Mouse (Mus musculus): ENCODE data around the gene Myo18a. TPM values are rescaled to one million over a fixed set of nuclear protein-coding genes. Genes with fewer than 3 reads are reported as not detected.

Gene Myo18a
- polyA plus RNA-seq, 1 experiment from 2014 or later, result 35.1 TPM

DNA sequence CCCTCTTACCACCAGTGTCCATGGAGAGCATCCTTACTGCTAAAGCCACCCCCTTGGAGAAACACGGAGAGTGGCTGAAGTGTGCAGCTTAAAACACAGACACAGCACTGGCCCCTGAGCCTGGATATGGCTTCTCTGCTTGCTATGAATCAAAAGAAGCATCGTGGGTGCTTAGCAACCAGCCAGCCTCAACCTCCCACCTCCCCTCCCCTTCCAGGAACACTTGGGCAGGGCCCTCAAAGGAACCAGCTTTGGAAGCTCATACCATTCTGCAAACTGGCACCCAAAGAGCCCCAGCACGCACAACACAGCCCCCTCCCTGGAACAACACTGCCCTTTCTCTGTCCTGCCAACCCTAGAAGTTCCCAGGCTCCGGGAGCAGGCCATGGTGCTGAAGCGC, 146.3 kb downstream of the Myo18a start:
- peaks cover 20% of the 10 kb centered on the region for H3K4me1 ChIP-seq (ENCODE audit: control insufficient read depth, insufficient read depth, low read depth, low read length)

DNA sequence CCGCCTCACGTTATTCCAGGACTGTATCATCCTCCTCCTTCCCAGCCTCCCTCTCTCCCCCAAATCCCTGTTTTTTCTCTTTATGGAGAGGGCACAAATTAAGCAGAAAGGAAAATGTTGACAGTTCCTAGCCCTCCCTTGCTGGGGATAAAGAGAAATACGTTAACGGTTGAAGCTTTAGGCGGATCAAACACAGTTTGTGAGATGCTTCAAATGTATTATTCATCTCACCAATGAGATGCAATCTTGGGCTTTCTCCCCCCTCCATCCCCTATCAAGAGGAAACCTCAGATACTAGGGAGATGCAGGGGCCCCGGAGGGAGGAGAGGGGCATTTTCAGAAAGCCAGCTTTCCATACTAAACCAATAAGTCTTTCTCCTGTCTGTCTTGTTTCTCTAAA, 146.7 kb downstream of the Myo18a start:
- Histone ChIP-seq H3K4me3 (ENCODE audit: low read length) (no peak overlapping the region), H3K4me2 (ENCODE audit: low read length) (no peak overlapping the region), H3K9me3 (ENCODE audit: control insufficient read depth, low read length) (no peaks in the 10 kb centered on the region), H3K9ac (ENCODE audit: low read depth, low read length) (no peak overlapping the region), H3K36me3 (ENCODE audit: control insufficient read depth, insufficient read depth, low read length) (no peaks in the 10 kb centered on the region), H3K27ac (ENCODE audit: low read depth, low read length) (no peak overlapping the region), H3K4me1 (ENCODE audit: control insufficient read depth, insufficient read depth, low read depth, low read length) (peaks cover 23% of the 10 kb centered on the region), H3K27me3 (replicated peaks; ENCODE audit: control insufficient read depth, insufficient read depth, low read length) (no peaks in the 10 kb centered on the region)
- 35% methylated on average over 6 of the region's 6 CpGs for WGBS
- ATAC-seq, result no peak

More for the DNA sequence above, 146.3 kb downstream of the Myo18a start:
- Histone ChIP-seq H3K27ac (ENCODE audit: low read depth, low read length) (no peak overlapping the region), H3K4me2 (ENCODE audit: low read length) (no peak overlapping the region), H3K36me3 (ENCODE audit: control insufficient read depth, insufficient read depth, low read length) (no peaks in the 10 kb centered on the region), H3K4me3 (ENCODE audit: low read length) (no peak overlapping the region), H3K9me3 (ENCODE audit: control insufficient read depth, low read length) (no peaks in the 10 kb centered on the region), H3K27me3 (replicated peaks; ENCODE audit: control insufficient read depth, insufficient read depth, low read length) (no peaks in the 10 kb centered on the region), H3K9ac (ENCODE audit: low read depth, low read length) (no peak overlapping the region)
- WGBS, result 21% methylated on average over 5 of the region's 5 CpGs
- no peak for ATAC-seq

DNA sequence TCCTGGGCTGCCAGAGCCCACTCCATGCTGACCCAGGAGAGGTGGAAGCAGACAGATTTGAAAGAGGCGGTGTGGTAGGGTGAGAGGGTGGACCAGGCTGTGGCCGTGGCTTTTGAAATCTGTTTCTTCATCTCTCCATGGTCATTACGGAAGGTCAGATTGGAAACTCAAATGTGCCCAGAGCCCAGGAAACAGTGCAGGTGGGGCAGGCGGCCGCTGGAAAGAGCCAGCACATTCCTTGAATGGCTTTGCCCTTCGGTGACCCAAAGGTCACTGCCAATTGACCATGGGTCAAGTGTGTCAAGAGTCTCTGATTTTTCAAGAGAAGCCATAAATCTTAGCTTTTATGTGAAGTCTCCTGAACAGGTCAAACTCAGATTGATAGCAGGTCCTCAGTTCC, 150.5 kb downstream of the Myo18a start:
- H3K4me2 ChIP-seq (ENCODE audit: low read length), result no peak overlapping the region
- H3K36me3 ChIP-seq (ENCODE audit: control insufficient read depth, insufficient read depth, low read length), result no peaks in the 10 kb centered on the region
- 39% methylated on average over 6 of the region's 6 CpGs for WGBS
- H3K4me3 ChIP-seq (ENCODE audit: low read length), result no peak overlapping the region
- ATAC-seq, result no peak
- H3K9me3 ChIP-seq (ENCODE audit: control insufficient read depth, low read length), result no peaks in the 10 kb centered on the region
- peaks cover 16% of the 10 kb centered on the region for H3K4me1 ChIP-seq (ENCODE audit: control insufficient read depth, insufficient read depth, low read depth, low read length)
- no peaks in the 10 kb centered on the region; the same call in 1 of the 2 replicates for H3K27me3 ChIP-seq (replicated peaks; ENCODE audit: control insufficient read depth, insufficient read depth, low read length)
- H3K27ac ChIP-seq (ENCODE audit: low read depth, low read length), result no peak overlapping the region
- no peak overlapping the region for H3K9ac ChIP-seq (ENCODE audit: low read depth, low read length)

DNA sequence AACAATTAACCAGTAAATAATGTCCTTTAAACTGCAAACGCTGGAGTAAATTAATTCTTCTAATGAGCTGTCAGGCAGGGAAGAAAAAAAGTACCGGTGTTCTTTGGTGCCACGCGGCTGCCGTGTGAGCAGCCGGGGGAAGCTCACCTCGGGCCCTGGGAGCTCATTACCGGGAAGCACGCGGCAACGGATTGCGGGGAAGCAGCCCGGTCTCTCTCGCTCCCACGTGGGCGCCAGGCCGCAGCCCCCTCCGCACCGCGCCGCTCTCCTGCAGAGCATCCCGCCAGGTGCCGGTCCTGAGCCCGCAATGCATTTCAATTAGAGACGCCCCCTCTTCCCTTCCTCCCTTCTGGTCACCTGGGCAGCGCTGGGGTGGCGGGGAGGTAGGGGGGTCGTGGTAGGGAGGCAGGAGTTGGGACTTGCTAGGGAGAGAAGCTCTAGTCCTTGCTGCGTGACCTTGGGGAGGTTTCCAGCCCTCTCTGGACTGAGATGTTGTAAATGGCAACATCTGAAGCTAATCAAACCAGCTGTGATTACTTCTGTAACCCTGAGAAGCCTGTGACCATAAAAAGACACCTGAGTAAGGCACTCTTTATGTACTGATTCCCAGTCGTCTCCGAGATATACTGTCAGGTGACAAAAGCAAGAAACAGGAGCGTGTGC, 151.7 kb downstream of the Myo18a start:
- no peaks in the 10 kb centered on the region; the same call in 1 of the 2 replicates for H3K27me3 ChIP-seq (replicated peaks; ENCODE audit: control insufficient read depth, insufficient read depth, low read length)
- WGBS, result 5% methylated on average over 30 of the region's 32 CpGs
- H3K4me2 ChIP-seq (ENCODE audit: low read length), result peak overlapping the region; percentile 52
- peak overlapping the region; percentile 56 for H3K9ac ChIP-seq (ENCODE audit: low read depth, low read length)
- peak; percentile 46; the same call in 1 of the 2 replicates for ATAC-seq
- H3K9me3 ChIP-seq (ENCODE audit: control insufficient read depth, low read length), result no peaks in the 10 kb centered on the region
- peaks cover 10% of the 10 kb centered on the region for H3K4me1 ChIP-seq (ENCODE audit: control insufficient read depth, insufficient read depth, low read depth, low read length)
- H3K27ac ChIP-seq (ENCODE audit: low read depth, low read length), result peak overlapping the region; percentile 41; the same call in 1 of the 2 replicates
- no peaks in the 10 kb centered on the region for H3K36me3 ChIP-seq (ENCODE audit: control insufficient read depth, insufficient read depth, low read length)
- 0 out of 2 replicates have a peak overlapping the region, but pooled peaks have one; percentile 14 for H3K4me3 ChIP-seq (ENCODE audit: low read length)

Other genes with a start within 250 kb of the Myo18a start
- 2.2 and 2.9 TPM in 2 replicates for gene Abhd15, start 248.1 kb upstream of the Myo18a start, polyA plus RNA-seq (2015; fragmentation: Nextera tagmentation; extraction: Ambion mirVana)
- 13.8 and 17.6 TPM in 2 replicates for gene Trp53i13, start 247.3 kb upstream of the Myo18a start, polyA plus RNA-seq (2015; fragmentation: Nextera tagmentation; extraction: Ambion mirVana)
- 0.12 and 0.19 TPM in 2 replicates for gene Gm10392, start 244.0 kb upstream of the Myo18a start, polyA plus RNA-seq (2015; fragmentation: Nextera tagmentation; extraction: Ambion mirVana)
- gene Taok1, start 155.4 kb upstream of the Myo18a start, polyA plus RNA-seq (2015; fragmentation: Nextera tagmentation; extraction: Ambion mirVana), result 18.7 and 19.6 TPM in 2 replicates
- gene Nufip2, start 77.1 kb upstream of the Myo18a start, polyA plus RNA-seq (2015; fragmentation: Nextera tagmentation; extraction: Ambion mirVana), result 3.2 TPM in 2 replicates
- 0.20 and 0.21 TPM in 2 replicates for gene Cryba1, start 38.0 kb upstream of the Myo18a start, polyA plus RNA-seq (2015; fragmentation: Nextera tagmentation; extraction: Ambion mirVana)
- gene Gm10277, start 24.5 kb downstream of the Myo18a start, polyA plus RNA-seq (2015; fragmentation: Nextera tagmentation; extraction: Ambion mirVana), result 1.6 and 1.7 TPM in 2 replicates
- 5.9 and 7.7 TPM in 2 replicates for gene Pipox, start 130.8 kb downstream of the Myo18a start, polyA plus RNA-seq (2015; fragmentation: Nextera tagmentation; extraction: Ambion mirVana)
- gene Sez6, start 167.6 kb downstream of the Myo18a start, polyA plus RNA-seq (2015; fragmentation: Nextera tagmentation; extraction: Ambion mirVana), result 132 and 156 TPM in 2 replicates
- 11.8 and 12.5 TPM in 2 replicates for gene Phf12, start 219.5 kb downstream of the Myo18a start, polyA plus RNA-seq (2015; fragmentation: Nextera tagmentation; extraction: Ambion mirVana)